Mouse (Mus musculus) C2C12 (cell line): ENCODE measurements around the gene Spag6l.

ENCODE experiments used
- CTCF ChIP-seq: IDR thresholded peaks from one replicate; pipeline ENCODE4 v1.5.1; 2011; ENCODE audit not compliant: control insufficient read depth, insufficient read depth, insufficient read length
- FOSL1 ChIP-seq: IDR thresholded peaks from one replicate; pipeline ENCODE4 v1.8.0; 2011; ENCODE audit warnings: mild to moderate bottlenecking, low read length; ENCODE audit not compliant: poor library complexity, insufficient read depth, severe bottlenecking
- MYOG ChIP-seq: IDR thresholded peaks from one replicate; pipeline ENCODE4 v1.6.1; 2011; ENCODE audit not compliant: control insufficient read depth, insufficient read length; ENCODE audit errors: extremely low read depth

GRCm38 (mm10) chr16:16826223-16826622 lies 3.0 kb downstream of the Spag6l start:
- TF ChIP-seq CTCF (no peak), FOSL1 (no peak), MYOG (no peak)
